Mouse (Mus musculus) lung, postnatal 14 days (tissue): Measurements from ENCODE around the gene Krtap21-1.

Experiments
- DNase-seq: peaks from one replicate; pipeline ENCODE4 v3.0.0; 2021

Gene Krtap21-1

GRCm38 (mm10) chr16:89403768-89404167 lies at the start of gene Krtap21-1:
TSS of gene Krtap21-1 (minus strand) at chr16:89403868.
- DNase-seq = no peak

GRCm38 (mm10) chr16:89429586-89429985 lies 25.9 kb upstream of the Krtap21-1 start:
- DNase-seq = no peak

DNA sequence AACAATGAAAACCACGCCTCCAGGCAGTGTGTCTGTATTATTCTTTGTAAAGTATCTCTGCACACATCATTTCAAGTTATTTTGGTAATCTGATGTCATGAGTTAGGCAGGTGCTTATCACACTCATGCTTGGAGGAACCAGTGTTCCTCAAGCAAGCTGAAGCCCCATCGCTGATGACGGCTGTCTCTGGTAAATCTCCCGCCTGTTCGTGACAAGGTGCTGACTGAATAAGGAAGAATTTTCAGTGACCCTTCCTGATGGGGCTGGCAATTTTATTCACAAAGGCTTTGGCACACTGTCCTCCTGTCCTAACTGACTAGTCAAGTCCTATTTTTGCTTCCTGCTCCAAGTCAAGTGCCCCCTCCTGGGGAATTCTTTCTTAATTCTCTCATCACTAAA lies 21.6 kb upstream of the Krtap21-1 start:
- DNase-seq = no peak

- no peak for DNase-seq
Measured at GRCm38 (mm10) chr16:89420011-89420410, 16.3 kb upstream of the Krtap21-1 start, which contains the start of gene Krtap6-2. TSS of gene Krtap6-2 (minus strand) at chr16:89420111.

GRCm38 (mm10) chr16:89416311-89416710 lies 12.6 kb upstream of the Krtap21-1 start:
- no peak for DNase-seq

GRCm38 (mm10) chr16:89410345-89411068 lies 6.8 kb upstream of the Krtap21-1 start:
- no peak for DNase-seq

DNA sequence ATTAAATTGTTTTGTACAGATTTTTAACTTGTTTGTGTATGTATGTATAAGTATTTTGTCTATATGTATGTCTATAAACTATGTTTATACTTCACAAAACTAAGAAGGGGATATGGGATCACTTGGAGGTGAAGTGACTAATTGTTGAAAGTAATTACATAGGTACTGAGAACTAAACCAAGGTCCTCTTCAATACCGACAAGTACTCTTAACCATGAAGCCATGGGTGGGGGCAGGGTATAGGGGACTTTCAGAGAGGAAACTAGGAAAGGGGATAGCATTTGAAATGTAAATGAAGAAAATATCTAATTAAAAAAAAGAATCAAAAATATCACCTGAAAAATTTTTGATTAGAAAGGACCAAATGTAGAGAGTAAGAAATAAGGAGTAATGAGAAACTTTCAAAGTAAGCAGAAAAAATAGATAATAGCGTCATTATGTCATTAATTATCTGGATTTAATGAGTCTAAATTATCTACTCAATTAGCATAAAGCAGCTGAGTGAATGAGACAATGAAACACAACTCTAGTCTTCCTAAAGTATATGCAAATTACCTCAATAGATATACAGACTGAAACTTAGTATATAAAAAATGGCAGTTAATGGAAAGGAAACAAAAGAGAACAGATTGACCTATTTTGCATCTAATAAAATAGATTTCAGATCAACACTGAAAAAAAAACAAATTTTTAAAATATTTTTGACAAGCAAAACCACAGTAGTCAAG lies 30.8 kb downstream of the Krtap21-1 start:
- no peak for DNase-seq
